Mouse (Mus musculus): Measurements from ENCODE around the gene Dhx32. TPM values are rescaled to one million over a fixed set of nuclear protein-coding genes. Genes with fewer than 3 reads are reported as not detected.

Dhx32 gene
- total and polyA plus RNA-seq, 3 experiments: 25.6 to 27.1 TPM; not detected in 1

GRCm38 (mm10) chr7:133701366-133701765 lies 81.2 kb downstream of the Dhx32 start:
- Histone ChIP-seq H3K4me1 (ENCODE audit: control insufficient read depth in 1 of 2, insufficient read depth in 2 of 2, low read length in 2 of 2) (peaks cover 13 to 26% of the 10 kb centered on the region in 2 experiments), H3K4me3 (ENCODE audit: control insufficient read depth in 1 of 2, insufficient read depth in 1 of 2, low read depth in 2 of 2, low read length in 2 of 2) (no peak overlapping the region), H3K27ac (ENCODE audit: control insufficient read depth, low read depth, low read length) (peak overlapping the region; percentile 47; the same call in 1 of the 2 replicates), H3K9ac (ENCODE audit: control insufficient read depth, low read depth, low read length, poor library complexity, severe bottlenecking) (no peak overlapping the region), H3K9me3 (replicated peaks; ENCODE audit: insufficient read depth, low read length) (no peaks in the 10 kb centered on the region), H3K79me2 (ENCODE audit: control insufficient read depth, insufficient read depth, low read length, poor library complexity) (no peaks in the 10 kb centered on the region), H3K27me3 (ENCODE audit: control insufficient read depth in 1 of 2, insufficient read depth in 2 of 2, low read length in 2 of 2) (no peaks in the 10 kb centered on the region), H3K36me3 (ENCODE audit: control insufficient read depth in 1 of 2, insufficient read depth in 2 of 2, low read length in 2 of 2) (peaks cover 0 to 25% of the 10 kb centered on the region in 2 experiments; a peak in 2 of 4 replicates)
- TF ChIP-seq GABPA (IDR thresholded peaks at IDR 0.05; ENCODE audit: low read depth, low read length) (no peak), MAZ (IDR thresholded peaks at IDR 0.05; ENCODE audit: low read depth, low read length) (no peak), POLR2A (IDR thresholded peaks at IDR 0.05; ENCODE audit: control insufficient read depth in 1 of 2, insufficient read depth in 1 of 2, low read depth in 1 of 2, low read length in 2 of 2, poor library complexity in 1 of 2) (no peak), TBP (IDR thresholded peaks at IDR 0.05; ENCODE audit: low read depth, low read length) (no peak), BHLHE40 (IDR thresholded peaks at IDR 0.05; ENCODE audit: borderline replicate concordance, low read depth, low read length) (no peak), MAFK (IDR thresholded peaks at IDR 0.05; ENCODE audit: borderline replicate concordance, low read depth, low read length) (no peak), UBTF (IDR thresholded peaks at IDR 0.05; ENCODE audit: borderline replicate concordance, insufficient read depth, low read depth, low read length) (no peak), NELFE (IDR thresholded peaks at IDR 0.05; ENCODE audit: low read depth, low read length) (no peak), POLR2AphosphoS5 (IDR thresholded peaks at IDR 0.05; ENCODE audit: borderline replicate concordance, low read depth, low read length) (no peak), ETS1 (IDR thresholded peaks at IDR 0.05; ENCODE audit: low read depth, low read length) (no peak), MXI1 (IDR thresholded peaks at IDR 0.05; ENCODE audit: low read depth, low read length) (no peak), ELF1 (IDR thresholded peaks at IDR 0.05; ENCODE audit: low read depth, low read length) (no peak), GATA1 (IDR thresholded peaks at IDR 0.05; ENCODE audit: low read depth, low read length) (no peak), MYC (IDR thresholded peaks at IDR 0.05; ENCODE audit: low read depth, low read length) (no peak), USF1 (IDR thresholded peaks at IDR 0.05; ENCODE audit: low read depth, low read length) (no peak), MAX (IDR thresholded peaks at IDR 0.05; ENCODE audit: low read length) (no peak), MEF2A (IDR thresholded peaks at IDR 0.05; ENCODE audit: extremely low read depth, insufficient replicate concordance, low read depth, low read length, poor library complexity, severe bottlenecking) (no peak), CHD1 (IDR thresholded peaks at IDR 0.05; ENCODE audit: low read depth, low read length) (no peak), USF2 (IDR thresholded peaks at IDR 0.05; ENCODE audit: borderline replicate concordance in 1 of 2, insufficient read depth in 1 of 2, low read depth in 1 of 2, low read length in 2 of 2) (no peak), SIN3A (IDR thresholded peaks at IDR 0.05; ENCODE audit: low read length) (no peak)
- DNase-seq (ENCODE audit: low read depth, low spot score): no peak

GRCm38 (mm10) chr7:133699885-133700284 lies 82.6 kb downstream of the Dhx32 start:
- Histone ChIP-seq H3K79me2 (ENCODE audit: control insufficient read depth, insufficient read depth, low read length, poor library complexity) (no peaks in the 10 kb centered on the region), H3K27me3 (ENCODE audit: control insufficient read depth in 1 of 2, insufficient read depth in 2 of 2, low read length in 2 of 2) (no peaks in the 10 kb centered on the region), H3K4me1 (ENCODE audit: control insufficient read depth in 1 of 2, insufficient read depth in 2 of 2, low read length in 2 of 2) (peaks cover 13 to 26% of the 10 kb centered on the region in 2 experiments), H3K9me3 (replicated peaks; ENCODE audit: insufficient read depth, low read length) (no peaks in the 10 kb centered on the region), H3K4me3 (ENCODE audit: control insufficient read depth in 1 of 2, insufficient read depth in 1 of 2, low read depth in 2 of 2, low read length in 2 of 2) (no peak overlapping the region), H3K27ac (ENCODE audit: control insufficient read depth, low read depth, low read length) (no peak overlapping the region), H3K36me3 (ENCODE audit: control insufficient read depth in 1 of 2, insufficient read depth in 2 of 2, low read length in 2 of 2) (peaks cover 0 to 25% of the 10 kb centered on the region in 2 experiments; a peak in 2 of 4 replicates), H3K9ac (ENCODE audit: control insufficient read depth, low read depth, low read length, poor library complexity, severe bottlenecking) (no peak overlapping the region)
- no peak for TF ChIP-seq ZMIZ1 (IDR thresholded peaks at IDR 0.05; ENCODE audit: low read depth, low read length)
- TF ChIP-seq MYC (IDR thresholded peaks at IDR 0.05; ENCODE audit: low read depth, low read length): no peak
- TF ChIP-seq RCOR1 (IDR thresholded peaks at IDR 0.05; ENCODE audit: low read depth, low read length): no peak
- no peak for TF ChIP-seq UBTF (IDR thresholded peaks at IDR 0.05; ENCODE audit: borderline replicate concordance, insufficient read depth, low read depth, low read length)
- TF ChIP-seq MAX (IDR thresholded peaks at IDR 0.05; ENCODE audit: low read length): no peak
- no peak for TF ChIP-seq ELF1 (IDR thresholded peaks at IDR 0.05; ENCODE audit: low read depth, low read length)
- TF ChIP-seq HCFC1 (IDR thresholded peaks at IDR 0.05; ENCODE audit: low read depth, low read length): no peak
- TF ChIP-seq MYB (IDR thresholded peaks at IDR 0.05; ENCODE audit: low read depth, low read length): no peak
- no peak for TF ChIP-seq CHD2 (IDR thresholded peaks at IDR 0.05; ENCODE audit: low read length)
- TF ChIP-seq MEF2A (IDR thresholded peaks at IDR 0.05; ENCODE audit: extremely low read depth, insufficient replicate concordance, low read depth, low read length, poor library complexity, severe bottlenecking): no peak
- no peak for TF ChIP-seq ZKSCAN1 (IDR thresholded peaks at IDR 0.05; ENCODE audit: low read depth, low read length)
- no peak for TF ChIP-seq CTCF (IDR thresholded peaks at IDR 0.05 in 2 of 3, conservative IDR thresholded peaks at IDR 0.05 in 1 of 3; ENCODE audit: control insufficient read depth in 1 of 3, insufficient read depth in 1 of 3, low read depth in 2 of 3, low read length in 3 of 3, poor library complexity in 1 of 3, severe bottlenecking in 1 of 3)
- TF ChIP-seq USF1 (IDR thresholded peaks at IDR 0.05; ENCODE audit: low read depth, low read length): no peak
- TF ChIP-seq SIN3A (IDR thresholded peaks at IDR 0.05; ENCODE audit: low read length): no peak
- TF ChIP-seq MXI1 (IDR thresholded peaks at IDR 0.05; ENCODE audit: low read depth, low read length): no peak
- no peak for TF ChIP-seq USF2 (IDR thresholded peaks at IDR 0.05; ENCODE audit: borderline replicate concordance in 1 of 2, insufficient read depth in 1 of 2, low read depth in 1 of 2, low read length in 2 of 2)
- no peak for TF ChIP-seq BHLHE40 (IDR thresholded peaks at IDR 0.05; ENCODE audit: borderline replicate concordance, low read depth, low read length)
- no peak for TF ChIP-seq CHD1 (IDR thresholded peaks at IDR 0.05; ENCODE audit: low read depth, low read length)
- TF ChIP-seq GABPA (IDR thresholded peaks at IDR 0.05; ENCODE audit: low read depth, low read length): no peak
- no peak for DNase-seq (ENCODE audit: low read depth, low spot score)

Data from MEL (cell line).